Mouse (Mus musculus): ENCODE measurements around the gene Emid1.

GRCm38 (mm10) chr11:5158056-5158455, 6.0 kb upstream of the Emid1 start:
- no peak for TF ChIP-seq POLR2A (IDR thresholded peaks at IDR 0.05; ENCODE audit: borderline replicate concordance, insufficient read depth, low read length)
- no peak for TF ChIP-seq CTCF (IDR thresholded peaks at IDR 0.05; ENCODE audit: borderline replicate concordance, insufficient read depth, low read depth, low read length)
